Mouse (Mus musculus) ES-Bruce4 (cell line): Measurements from ENCODE around the gene Cntnap2.

ENCODE experiments used
- CTCF ChIP-seq: IDR thresholded peaks from one replicate; pipeline ENCODE4 v1.8.1; 2011; ENCODE audit warnings: low read depth, low read length
- EP300 ChIP-seq: IDR thresholded peaks from 2 replicates; pipeline ENCODE4 v1.6.1; 2011; ENCODE audit warnings: low read depth, low read length; ENCODE audit not compliant: insufficient read depth
- POLR2A ChIP-seq: IDR thresholded peaks from one replicate; pipeline ENCODE4 v1.8.1; 2011; ENCODE audit warnings: low read length; ENCODE audit not compliant: insufficient read depth

- TF ChIP-seq EP300 = no peak
- no peak for TF ChIP-seq CTCF
- TF ChIP-seq POLR2A = no peak
Observed at GRCm38 (mm10) chr6:45214330-45214729, 155.2 kb downstream of the Cntnap2 start.
